In the genomic region with DNA sequence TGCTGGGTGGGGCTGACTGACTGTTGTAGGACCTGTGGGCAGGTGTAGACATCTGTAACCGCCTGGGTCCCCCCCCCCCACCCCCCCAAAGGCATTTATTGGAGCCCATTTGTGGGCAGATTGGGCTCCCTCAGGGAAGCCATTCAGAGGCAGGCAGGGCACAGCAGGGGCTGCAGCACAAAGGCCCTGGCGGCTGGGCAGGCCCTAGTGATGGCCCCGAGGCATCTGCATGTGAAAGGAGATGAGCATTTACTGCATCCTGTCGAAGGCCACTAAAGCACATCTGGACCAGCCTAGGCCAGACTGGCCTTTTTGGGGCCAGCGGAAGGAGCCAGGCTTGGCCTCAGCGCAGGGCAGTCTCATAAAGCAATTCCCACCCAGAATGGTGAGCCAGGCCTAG, we compare ENCODE assay signal across 32 mouse cellular contexts. TPM values are rescaled to one million over a fixed set of nuclear protein-coding genes. Genes with fewer than 3 reads are reported as not detected.
DNase-seq lines count a peak whose midpoint lies in the region; ATAC-seq lines count a peak whose summit lies in the region.
"Had no signal": no experiment of that assay in that cellular context is flagged by ENCODE, and none has a peak within 500 bp of the region (broad histone marks: within the 10 kb centered on the region; RNA-seq: fewer than 3 reads in every experiment).

No protein-coding gene starts in this region.

- no peaks in the 10 kb centered on the region for H3K36me3 ChIP-seq in forebrain, embryonic 10.5 days (replicated peaks)
- no peaks in the 10 kb centered on the region for H3K36me3 ChIP-seq in forebrain, embryonic 16.5 days (ENCODE audit: control insufficient read depth, insufficient read depth)
- no peaks in the 10 kb centered on the region for H3K36me3 ChIP-seq in midbrain, embryonic 11.5 days (ENCODE audit: control insufficient read depth, insufficient read depth, low read length)
- H3K36me3 ChIP-seq in midbrain, embryonic 14.5 days (ENCODE audit: control insufficient read depth, insufficient read depth, low read length), result no peaks in the 10 kb centered on the region
- H3K36me3 ChIP-seq: embryonic facial prominence, embryonic 13.5 days; hindbrain, embryonic 12.5 days; limb, embryonic 12.5 days had no signal

- H3K4me2 ChIP-seq in forebrain, embryonic 16.5 days (ENCODE audit: low read length), result no peak overlapping the region
- H3K4me2 ChIP-seq in midbrain, embryonic 11.5 days, result no peak overlapping the region
- H3K4me2 ChIP-seq in midbrain, embryonic 14.5 days (ENCODE audit: low read length), result no peak overlapping the region
- H3K4me2 ChIP-seq: embryonic facial prominence, embryonic 13.5 days; hindbrain, embryonic 12.5 days; limb, embryonic 12.5 days; liver, embryonic 11.5 days had no signal

- 9% methylated on average over 6 of the region's 6 CpGs for WGBS in forebrain, embryonic 10.5 days
- WGBS in forebrain, embryonic 16.5 days, result 19% methylated on average over 6 of the region's 6 CpGs
- 2% methylated on average over 5 of the region's 6 CpGs for WGBS in midbrain, embryonic 11.5 days
- WGBS in midbrain, embryonic 14.5 days, result 10% methylated on average over 6 of the region's 6 CpGs

- H3K4me3 ChIP-seq in forebrain, embryonic 10.5 days, result no peak overlapping the region
- no peak overlapping the region for H3K4me3 ChIP-seq in forebrain, embryonic 16.5 days (replicated peaks; ENCODE audit: low read length)
- H3K4me3 ChIP-seq in midbrain, embryonic 11.5 days (ENCODE audit: low read depth, low read length), result no peak overlapping the region
- no peak overlapping the region for H3K4me3 ChIP-seq in midbrain, embryonic 14.5 days (replicated peaks; ENCODE audit: low read depth, low read length)
- H3K4me3 ChIP-seq: embryonic facial prominence, embryonic 13.5 days; hindbrain, embryonic 12.5 days; limb, embryonic 12.5 days; megakaryocyte, embryonic 14.5 days; myocyte had no signal

- no peaks in the 10 kb centered on the region for H3K9me3 ChIP-seq in forebrain, embryonic 10.5 days
- no peaks in the 10 kb centered on the region for H3K9me3 ChIP-seq in forebrain, embryonic 16.5 days (ENCODE audit: control insufficient read depth, low read length)
- H3K9me3 ChIP-seq in midbrain, embryonic 11.5 days (ENCODE audit: control insufficient read depth, low read length), result no peaks in the 10 kb centered on the region
- H3K9me3 ChIP-seq in midbrain, embryonic 14.5 days (ENCODE audit: control insufficient read depth, low read length), result no peaks in the 10 kb centered on the region
- H3K9me3 ChIP-seq: embryonic facial prominence, embryonic 13.5 days; hindbrain, embryonic 12.5 days; limb, embryonic 12.5 days had no signal

- peaks cover 26% of the 10 kb centered on the region for H3K4me1 ChIP-seq in forebrain, embryonic 10.5 days
- H3K4me1 ChIP-seq in forebrain, embryonic 16.5 days (replicated peaks; ENCODE audit: control insufficient read depth, insufficient read depth, low read length), result no peaks in the 10 kb centered on the region
- H3K4me1 ChIP-seq in midbrain, embryonic 11.5 days (ENCODE audit: control insufficient read depth, insufficient read depth, low read length), result peaks cover 13% of the 10 kb centered on the region
- H3K4me1 ChIP-seq in midbrain, embryonic 14.5 days (ENCODE audit: control insufficient read depth, insufficient read depth, low read length), result no peaks in the 10 kb centered on the region

- ATAC-seq in forebrain, embryonic 16.5 days, result no peak
- peak; percentile 27; the same call in 1 of the 2 replicates for ATAC-seq in midbrain, embryonic 11.5 days (ENCODE audit: low FRiP score)
- no peak for ATAC-seq in midbrain, embryonic 14.5 days (ENCODE audit: low FRiP score, low TSS enrichment)
- ATAC-seq: forebrain, postnatal 0 days; lung, postnatal 0 days had no signal

- H3K27me3 ChIP-seq in forebrain, embryonic 10.5 days (ENCODE audit: poor library complexity, severe bottlenecking), result peaks cover 38% of the 10 kb centered on the region
- H3K27me3 ChIP-seq in forebrain, embryonic 16.5 days (replicated peaks; ENCODE audit: control insufficient read depth, insufficient read depth, low read length), result no peaks in the 10 kb centered on the region
- no peaks in the 10 kb centered on the region; the same call in 1 of the 2 replicates for H3K27me3 ChIP-seq in midbrain, embryonic 11.5 days (ENCODE audit: control insufficient read depth, insufficient read depth, low read length)
- no peaks in the 10 kb centered on the region for H3K27me3 ChIP-seq in midbrain, embryonic 14.5 days (ENCODE audit: control insufficient read depth, insufficient read depth, low read length)

- H3K9ac ChIP-seq in forebrain, embryonic 16.5 days (replicated peaks; ENCODE audit: low read depth, low read length), result no peak overlapping the region
- H3K9ac ChIP-seq in midbrain, embryonic 11.5 days (ENCODE audit: low read length), result no peak overlapping the region
- no peak overlapping the region for H3K9ac ChIP-seq in midbrain, embryonic 14.5 days (replicated peaks; ENCODE audit: low read length)
- H3K9ac ChIP-seq: embryonic facial prominence, embryonic 13.5 days; forebrain, postnatal 0 days; hindbrain, embryonic 12.5 days; limb, embryonic 12.5 days had no signal

- no peak for DNase-seq in forebrain, embryonic 10.5 days (ENCODE audit: extremely low spot score, low spot score)
- DNase-seq in midbrain, embryonic 11.5 days (ENCODE audit: low spot score, missing footprints), result peak; percentile 83
- DNase-seq in midbrain, embryonic 14.5 days, result no peak
- DNase-seq in ZHBTc4 (ENCODE audit: low read depth, low spot score), result peak; percentile 53
- no peak for DNase-seq in adrenal gland, postnatal 10 days
- DNase-seq in frontal cortex, postnatal 10 days (ENCODE audit: low spot score in 2 of 2), result no peak
- DNase-seq: adrenal gland, postnatal 14 days; cerebellum, adult 11-12 months; cerebellum, adult 9-11 months; forebrain, postnatal 0 days; gastrocnemius, postnatal 10 days; heart, postnatal 14 days; kidney, adult 11 months; kidney, postnatal 14 days; layer of hippocampus, adult 9-11 months; lung, postnatal 4 days; right cerebral cortex, postnatal 14 days had no signal

- peak overlapping the region; percentile 49 for H3K27ac ChIP-seq in forebrain, embryonic 10.5 days
- H3K27ac ChIP-seq in forebrain, embryonic 16.5 days (ENCODE audit: low read length), result no peak overlapping the region
- no peak overlapping the region for H3K27ac ChIP-seq in midbrain, embryonic 11.5 days (ENCODE audit: low read depth, low read length)
- no peak overlapping the region for H3K27ac ChIP-seq in midbrain, embryonic 14.5 days (replicated peaks; ENCODE audit: low read depth, low read length)
- H3K27ac ChIP-seq: embryonic facial prominence, embryonic 13.5 days; hindbrain, embryonic 12.5 days; limb, embryonic 12.5 days had no signal

RNA-seq across cellular contexts. Expression of a gene that starts 6.0 kb away (rescaled TPM):
- polyA plus RNA-seq in forebrain, embryonic 10.5 days (2016; fragmentation: Nextera tagmentation; extraction: Ambion mirVana), result 17.3 and 17.4 TPM in 2 replicates
- 26.4 and 31.2 TPM in 2 replicates for polyA plus RNA-seq in forebrain, embryonic 16.5 days (2015; fragmentation: Nextera tagmentation; extraction: Ambion mirVana)
- polyA plus RNA-seq in midbrain, embryonic 11.5 days (2014; fragmentation: Nextera tagmentation; extraction: Ambion mirVana), result 18.3 and 20.8 TPM in 2 replicates
- polyA plus RNA-seq in midbrain, embryonic 14.5 days (2014; fragmentation: Nextera tagmentation; extraction: Ambion mirVana), result 35.9 and 41.1 TPM in 2 replicates
- total RNA-seq in adrenal gland, postnatal 10 days (2021), result 10 to 100 TPM; 16.8 to 17.0 TPM

RNA-seq across cellular contexts. Expression of a gene that starts 17.0 kb away (rescaled TPM):
- 0.09 and 0.15 TPM in 2 replicates for polyA plus RNA-seq in forebrain, embryonic 10.5 days (2016; fragmentation: Nextera tagmentation; extraction: Ambion mirVana)
- polyA plus RNA-seq in forebrain, embryonic 16.5 days (2015; fragmentation: Nextera tagmentation; extraction: Ambion mirVana), result 0.11 TPM in 1 of 2 replicates, not detected in the other
- 4.4 and 4.5 TPM in 2 replicates for polyA plus RNA-seq in midbrain, embryonic 11.5 days (2014; fragmentation: Nextera tagmentation; extraction: Ambion mirVana)
- polyA plus RNA-seq in midbrain, embryonic 14.5 days (2014; fragmentation: Nextera tagmentation; extraction: Ambion mirVana), result 0.74 and 0.82 TPM in 2 replicates
- under 1 TPM in 1 of 2 experiments, not detected in 1; 0.12 TPM for total RNA-seq in adrenal gland, postnatal 10 days (2021)
- total RNA-seq: adrenal gland, postnatal 14 days; forebrain, postnatal 0 days; gastrocnemius, postnatal 10 days; heart, adult 8-10 months; heart, postnatal 14 days; left cerebral cortex, postnatal 14 days had no signal
- polyA plus RNA-seq: embryonic facial prominence, embryonic 13.5 days; forebrain, embryonic 11.5 days; forebrain, postnatal 0 days; heart, embryonic 14.5 days; kidney, embryonic 14.5 days; limb, embryonic 12.5 days; liver, embryonic 11.5 days; liver, embryonic 16.5 days; lung, postnatal 0 days; myocyte; stomach, embryonic 14.5 days had no signal

RNA-seq across cellular contexts. Expression of a gene that starts 40.2 kb away (rescaled TPM):
- 126 and 129 TPM in 2 replicates for polyA plus RNA-seq in forebrain, embryonic 10.5 days (2016; fragmentation: Nextera tagmentation; extraction: Ambion mirVana)
- 111 and 133 TPM in 2 replicates for polyA plus RNA-seq in forebrain, embryonic 16.5 days (2015; fragmentation: Nextera tagmentation; extraction: Ambion mirVana)
- 145 and 152 TPM in 2 replicates for polyA plus RNA-seq in midbrain, embryonic 11.5 days (2014; fragmentation: Nextera tagmentation; extraction: Ambion mirVana)
- 75.5 and 88.2 TPM in 2 replicates for polyA plus RNA-seq in midbrain, embryonic 14.5 days (2014; fragmentation: Nextera tagmentation; extraction: Ambion mirVana)
- total RNA-seq in adrenal gland, postnatal 10 days (2021), result 10 to 100 TPM; 79.0 to 83.3 TPM

Comparison
In these comparisons a context has a peak if more than half of its experiments do, and no peak if none do; other contexts are left out.
1. DNase-seq: peak in midbrain, embryonic 11.5 days (single experiment) and ZHBTc4 (single experiment); none in forebrain, embryonic 10.5 days (single experiment), midbrain, embryonic 14.5 days (single experiment), adrenal gland, postnatal 10 days (single experiment) and frontal cortex, postnatal 10 days (0 of 2).